Mouse (Mus musculus): ENCODE measurements around the gene Ctnnbip1.

DNA sequence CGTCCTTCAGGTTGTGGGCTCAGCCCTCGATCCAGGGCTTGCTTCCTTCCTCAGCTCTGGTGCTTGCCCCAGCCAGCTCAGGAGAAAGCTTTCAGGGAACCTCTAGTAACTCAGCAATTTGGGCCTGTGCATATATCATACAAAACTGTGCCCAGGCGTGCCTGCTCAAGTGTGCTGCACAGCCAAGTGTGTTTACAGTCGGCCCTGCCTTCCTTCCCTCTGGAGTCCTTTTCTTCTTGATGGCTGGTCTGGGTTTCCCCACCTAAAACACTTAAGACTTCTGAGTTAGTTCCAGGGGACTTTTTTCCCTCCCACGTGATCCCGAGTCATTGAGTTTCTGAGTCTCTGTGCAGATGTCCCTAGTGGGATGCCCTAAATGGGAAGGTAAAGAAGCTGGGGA is 29.5 kb downstream of the Ctnnbip1 start:
- TF ChIP-seq TAL1 (IDR thresholded peaks at IDR 0.05; ENCODE audit: low read length) (no peak), GATA1 (IDR thresholded peaks at IDR 0.05; ENCODE audit: low read length) (no peak)
